Mouse (Mus musculus): ENCODE results near the gene Tom1l2. TPM values are rescaled to one million over a fixed set of nuclear protein-coding genes. Genes with fewer than 3 reads are reported as not detected.
A peak's percentile ranks its signal among the peaks of the same experiment; 100 is the strongest.

Gene Tom1l2
- polyA plus RNA-seq, 1 experiment from 2014 or later: 26.1 TPM

DNA sequence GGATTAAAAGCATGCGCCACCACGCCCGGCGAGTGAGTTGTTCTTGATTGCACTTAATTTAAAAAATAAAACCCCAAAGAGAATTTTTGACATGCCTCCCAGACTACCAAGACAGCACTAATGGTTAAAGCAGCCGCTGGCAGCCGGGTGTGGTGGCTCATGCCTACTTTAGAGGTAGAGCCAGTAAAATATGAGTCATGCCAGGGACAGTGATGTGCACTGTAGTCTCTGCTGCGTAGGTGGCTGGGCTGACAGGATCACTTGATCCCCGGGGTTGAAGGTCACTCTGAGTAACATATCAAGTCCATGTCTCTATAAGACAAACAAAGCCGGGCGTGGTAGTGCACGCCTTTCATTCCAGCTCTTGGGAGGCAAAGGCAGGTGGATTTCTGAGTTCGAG is 13.3 kb downstream of the Tom1l2 start:
- ATAC-seq (ENCODE audit: borderline replicate concordance, extremely low read depth, low FRiP score, low TSS enrichment): no peak
- no peak overlapping the region for H3K4me3 ChIP-seq
- no peaks in the 10 kb centered on the region; the same call in 1 of the 2 replicates for H3K4me1 ChIP-seq
- no peak overlapping the region for H3K9ac ChIP-seq
- H3K27me3 ChIP-seq: no peaks in the 10 kb centered on the region
- no peaks in the 10 kb centered on the region for H3K36me3 ChIP-seq
- no peaks in the 10 kb centered on the region for H3K9me3 ChIP-seq
- no peak overlapping the region for H3K27ac ChIP-seq
- WGBS: 86% methylated on average over 12 of the region's 12 CpGs
- no peak overlapping the region for H3K4me2 ChIP-seq

DNA sequence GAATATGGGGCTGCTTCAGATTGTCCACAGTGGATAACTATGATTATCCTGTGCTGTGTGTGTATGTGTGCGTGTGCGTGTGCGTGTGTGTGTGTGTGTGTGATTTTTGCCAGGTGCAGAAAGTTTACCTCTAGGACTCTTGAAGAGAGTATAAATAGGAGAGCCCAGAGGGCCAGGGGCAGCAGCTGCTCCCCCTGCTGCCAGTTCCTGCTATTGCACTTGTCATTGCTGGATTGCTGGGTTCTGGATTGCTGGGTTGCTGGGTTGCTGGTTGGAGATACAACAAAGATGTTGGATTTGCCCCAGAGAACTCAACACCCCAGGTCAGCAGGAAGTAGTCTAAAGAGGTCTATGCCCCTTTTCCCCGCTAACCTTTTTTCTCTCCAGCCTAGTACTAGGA is 14.4 kb downstream of the Tom1l2 start:
- Histone ChIP-seq H3K4me3 (no peak overlapping the region), H3K9me3 (no peaks in the 10 kb centered on the region), H3K27ac (no peak overlapping the region; the same call in 1 of the 2 replicates), H3K4me1 (peaks cover 11% of the 10 kb centered on the region; the same call in 1 of the 2 replicates), H3K36me3 (no peaks in the 10 kb centered on the region), H3K9ac (no peak overlapping the region), H3K27me3 (no peaks in the 10 kb centered on the region), H3K4me2 (no peak overlapping the region)
- WGBS: 70% methylated on average over 4 of the region's 4 CpGs
- ATAC-seq (ENCODE audit: borderline replicate concordance, extremely low read depth, low FRiP score, low TSS enrichment): no peak

DNA sequence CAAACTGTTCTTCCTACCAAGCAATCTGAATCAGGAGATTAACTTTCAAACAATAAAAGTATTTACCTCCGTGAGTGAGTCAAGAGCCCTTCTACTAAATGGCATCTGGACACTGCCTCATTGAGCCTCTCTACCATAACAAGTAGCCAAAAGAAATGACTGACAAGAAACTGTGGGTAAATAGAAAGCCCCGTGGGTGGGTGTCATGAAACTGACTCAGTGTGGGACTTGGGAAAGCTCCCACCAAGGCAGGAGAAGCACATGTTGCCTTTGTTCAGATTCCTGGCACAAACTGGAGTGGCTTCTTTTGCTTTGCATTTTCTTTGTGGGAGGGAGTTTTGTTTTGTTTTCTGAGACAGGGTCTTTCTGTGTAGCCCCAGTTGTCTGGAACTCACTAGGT is 16.9 kb downstream of the Tom1l2 start:
- H3K36me3 ChIP-seq: no peaks in the 10 kb centered on the region
- no peaks in the 10 kb centered on the region for H3K27me3 ChIP-seq
- H3K9me3 ChIP-seq: no peaks in the 10 kb centered on the region
- H3K9ac ChIP-seq: no peak overlapping the region
- peaks cover 11% of the 10 kb centered on the region; the same call in 1 of the 2 replicates for H3K4me1 ChIP-seq
- no peak overlapping the region for H3K4me2 ChIP-seq
- ATAC-seq (ENCODE audit: borderline replicate concordance, extremely low read depth, low FRiP score, low TSS enrichment): no peak
- 0 out of 2 replicates have a peak overlapping the region, but pooled peaks have one; percentile 45 for H3K27ac ChIP-seq
- H3K4me3 ChIP-seq: no peak overlapping the region
- 53% methylated on average over 2 of the region's 2 CpGs for WGBS

DNA sequence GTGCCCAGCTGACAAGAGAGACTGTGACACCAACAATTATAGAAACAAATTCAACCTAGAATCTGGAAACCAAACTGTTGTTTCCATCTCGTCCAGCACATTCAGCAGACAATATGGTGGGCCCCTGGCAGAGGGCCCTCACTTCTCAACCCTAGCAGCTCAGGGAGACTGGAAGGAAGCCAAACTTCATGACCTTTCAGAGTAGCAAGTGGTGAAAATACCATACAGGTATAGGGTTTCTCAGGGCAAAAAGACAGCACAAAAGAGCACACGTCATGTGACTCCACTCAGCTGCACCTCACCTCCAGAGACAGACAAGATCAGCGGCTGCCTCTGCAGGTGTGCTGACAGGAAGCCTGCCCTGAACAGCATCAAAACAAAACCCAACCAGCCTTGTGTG is 18.6 kb downstream of the Tom1l2 start:
- peaks cover 11% of the 10 kb centered on the region; the same call in 1 of the 2 replicates for H3K4me1 ChIP-seq
- WGBS: 54% methylated on average over 3 of the region's 3 CpGs
- no peak overlapping the region for H3K4me3 ChIP-seq
- H3K27ac ChIP-seq: 0 out of 2 replicates have a peak overlapping the region, but pooled peaks have one; percentile 19
- no peak overlapping the region for H3K9ac ChIP-seq
- no peaks in the 10 kb centered on the region for H3K9me3 ChIP-seq
- no peak for ATAC-seq (ENCODE audit: borderline replicate concordance, extremely low read depth, low FRiP score, low TSS enrichment)
- no peaks in the 10 kb centered on the region for H3K27me3 ChIP-seq
- H3K4me2 ChIP-seq: no peak overlapping the region
- no peaks in the 10 kb centered on the region for H3K36me3 ChIP-seq

DNA sequence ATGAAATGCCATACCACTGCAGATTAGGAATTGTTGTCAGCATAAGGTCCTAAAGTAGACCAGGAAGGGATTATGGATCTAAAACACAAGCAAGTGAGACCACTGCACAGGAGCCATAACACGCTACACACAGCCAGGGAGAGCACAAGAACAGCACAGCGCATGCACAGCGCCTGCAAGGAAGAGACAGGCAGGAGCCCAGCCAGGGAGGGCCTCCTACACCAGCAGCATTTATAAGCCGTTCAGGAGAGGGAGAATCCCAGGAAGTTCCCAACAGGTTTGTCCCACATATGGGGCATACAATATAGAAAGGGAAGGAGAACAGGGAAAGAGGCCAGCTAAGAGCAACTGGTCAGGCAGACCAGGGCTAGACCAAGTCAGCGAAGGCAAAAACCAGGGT is 19.2 kb downstream of the Tom1l2 start:
- Histone ChIP-seq H3K36me3 (no peaks in the 10 kb centered on the region), H3K4me3 (no peak overlapping the region), H3K27me3 (no peaks in the 10 kb centered on the region), H3K9me3 (no peaks in the 10 kb centered on the region), H3K27ac (no peak overlapping the region; the same call in 1 of the 2 replicates), H3K4me1 (peaks cover 11% of the 10 kb centered on the region; the same call in 1 of the 2 replicates), H3K4me2 (no peak overlapping the region), H3K9ac (no peak overlapping the region)
- WGBS: 76% methylated on average over 5 of the region's 5 CpGs
- ATAC-seq (ENCODE audit: borderline replicate concordance, extremely low read depth, low FRiP score, low TSS enrichment): no peak

DNA sequence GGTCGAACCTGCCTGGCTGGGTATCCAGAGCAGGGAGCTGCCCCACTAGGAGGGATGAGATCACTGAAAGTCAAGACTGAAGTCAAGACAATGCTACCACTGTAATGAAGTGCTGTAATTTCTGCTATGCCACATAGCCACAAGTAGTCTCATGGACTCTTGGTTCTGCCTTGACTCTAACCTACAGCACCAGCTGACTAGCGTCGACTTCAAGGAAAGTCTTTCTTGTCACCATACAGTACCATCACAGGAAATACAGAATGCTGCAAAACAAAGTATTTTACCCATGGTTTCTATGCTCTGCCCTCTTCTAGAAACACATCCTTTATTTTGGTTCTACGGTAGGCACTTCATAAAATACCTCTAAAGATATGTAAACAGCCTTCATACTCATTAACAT is 22.2 kb downstream of the Tom1l2 start:
- H3K9me3 ChIP-seq: no peaks in the 10 kb centered on the region
- 68% methylated on average over 4 of the region's 4 CpGs for WGBS
- no peak overlapping the region for H3K27ac ChIP-seq
- H3K27me3 ChIP-seq: no peaks in the 10 kb centered on the region
- H3K9ac ChIP-seq: no peak overlapping the region
- H3K36me3 ChIP-seq: no peaks in the 10 kb centered on the region
- H3K4me3 ChIP-seq: no peak overlapping the region
- no peak overlapping the region for H3K4me2 ChIP-seq
- no peak for ATAC-seq (ENCODE audit: borderline replicate concordance, extremely low read depth, low FRiP score, low TSS enrichment)
- H3K4me1 ChIP-seq: peaks cover 11% of the 10 kb centered on the region; the same call in 1 of the 2 replicates

DNA sequence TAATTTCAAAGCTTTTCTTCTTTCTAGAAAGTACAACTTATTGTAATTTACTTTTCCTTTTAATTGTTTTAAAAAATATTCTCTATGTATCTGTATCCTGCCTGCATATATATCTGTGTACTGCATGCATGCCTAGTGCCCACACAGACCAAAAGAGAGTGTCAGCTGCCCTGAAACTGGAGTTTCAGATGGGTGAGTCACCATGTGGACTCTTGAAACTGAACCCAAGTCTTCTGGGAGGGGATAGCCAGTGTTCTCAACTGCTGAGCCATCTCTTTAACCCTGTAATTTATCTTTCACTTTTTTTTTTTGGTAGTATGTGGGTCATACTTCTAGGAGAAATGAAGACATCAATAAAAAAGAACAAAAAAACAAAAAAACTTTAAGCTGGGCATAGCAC is 29.0 kb downstream of the Tom1l2 start:
- no peaks in the 10 kb centered on the region for H3K27me3 ChIP-seq
- no peak overlapping the region for H3K4me3 ChIP-seq
- H3K9ac ChIP-seq: no peak overlapping the region
- H3K9me3 ChIP-seq: no peaks in the 10 kb centered on the region
- peaks cover 29% of the 10 kb centered on the region for H3K4me1 ChIP-seq
- H3K36me3 ChIP-seq: no peaks in the 10 kb centered on the region
- no peak overlapping the region for H3K4me2 ChIP-seq
- H3K27ac ChIP-seq: no peak overlapping the region
- ATAC-seq (ENCODE audit: borderline replicate concordance, extremely low read depth, low FRiP score, low TSS enrichment): no peak

DNA sequence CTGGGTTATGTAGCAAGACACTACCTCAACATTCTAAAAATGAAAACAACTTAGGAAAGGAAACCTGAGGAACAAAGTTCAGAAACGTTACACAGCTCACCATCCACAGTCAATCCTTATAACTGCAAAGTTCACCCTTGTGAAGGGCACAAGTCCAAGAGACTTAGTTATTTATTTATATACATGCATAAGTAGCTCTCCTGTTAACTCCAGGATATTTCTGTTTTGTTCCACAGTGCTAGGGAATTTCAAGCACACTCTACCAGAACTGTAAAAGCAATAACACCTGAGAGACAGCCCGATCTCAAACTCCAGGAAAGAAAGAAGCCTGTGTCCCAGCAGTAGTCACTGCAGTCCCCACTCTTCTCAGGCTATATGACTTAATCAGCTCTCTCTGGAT is 31.3 kb downstream of the Tom1l2 start:
- no peak overlapping the region for H3K4me3 ChIP-seq
- no peaks in the 10 kb centered on the region for H3K9me3 ChIP-seq
- H3K4me2 ChIP-seq: no peak overlapping the region
- H3K4me1 ChIP-seq: peaks cover 52% of the 10 kb centered on the region
- H3K36me3 ChIP-seq: no peaks in the 10 kb centered on the region
- 38% methylated on average over 2 of the region's 2 CpGs for WGBS
- no peak overlapping the region for H3K9ac ChIP-seq
- H3K27ac ChIP-seq: peak overlapping the region; percentile 66
- H3K27me3 ChIP-seq: no peaks in the 10 kb centered on the region
- ATAC-seq (ENCODE audit: borderline replicate concordance, extremely low read depth, low FRiP score, low TSS enrichment): no peak

DNA sequence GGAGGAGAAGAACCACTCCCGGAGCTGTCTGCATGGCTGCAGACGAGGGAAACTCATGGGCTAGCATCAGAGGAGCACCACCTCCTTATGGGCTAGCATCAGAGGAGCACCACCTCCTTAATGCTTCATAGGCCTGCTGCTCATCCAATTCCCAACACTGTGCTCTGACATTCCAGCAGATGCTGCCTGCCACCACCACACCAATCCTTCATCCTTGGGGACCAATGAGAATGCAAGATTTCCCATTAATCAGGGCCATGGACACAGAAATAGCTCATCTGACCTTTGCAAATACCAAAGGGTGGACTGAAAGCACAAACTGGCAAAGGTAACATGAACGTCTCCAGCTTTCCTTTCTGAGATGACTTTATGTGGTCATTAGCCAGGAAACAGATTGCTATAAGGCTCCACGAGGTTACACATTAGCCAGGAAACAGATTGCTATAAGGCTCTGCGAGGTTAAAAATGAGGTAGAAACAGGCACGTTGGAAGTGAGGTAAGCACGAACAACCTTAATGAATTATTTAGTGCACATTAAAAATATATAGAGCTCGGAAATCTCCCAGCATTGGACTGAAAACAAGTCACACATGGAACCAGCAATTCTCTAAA is 32.2 kb downstream of the Tom1l2 start:
- Histone ChIP-seq H3K4me1 (peaks cover 58% of the 10 kb centered on the region), H3K9me3 (no peaks in the 10 kb centered on the region), H3K9ac (no peak overlapping the region), H3K4me3 (no peak overlapping the region), H3K27me3 (no peaks in the 10 kb centered on the region), H3K4me2 (no peak overlapping the region), H3K36me3 (no peaks in the 10 kb centered on the region), H3K27ac (peak overlapping the region; percentile 66)
- WGBS: 44% methylated on average over 8 of the region's 8 CpGs
- no peak for ATAC-seq (ENCODE audit: borderline replicate concordance, extremely low read depth, low FRiP score, low TSS enrichment)

DNA sequence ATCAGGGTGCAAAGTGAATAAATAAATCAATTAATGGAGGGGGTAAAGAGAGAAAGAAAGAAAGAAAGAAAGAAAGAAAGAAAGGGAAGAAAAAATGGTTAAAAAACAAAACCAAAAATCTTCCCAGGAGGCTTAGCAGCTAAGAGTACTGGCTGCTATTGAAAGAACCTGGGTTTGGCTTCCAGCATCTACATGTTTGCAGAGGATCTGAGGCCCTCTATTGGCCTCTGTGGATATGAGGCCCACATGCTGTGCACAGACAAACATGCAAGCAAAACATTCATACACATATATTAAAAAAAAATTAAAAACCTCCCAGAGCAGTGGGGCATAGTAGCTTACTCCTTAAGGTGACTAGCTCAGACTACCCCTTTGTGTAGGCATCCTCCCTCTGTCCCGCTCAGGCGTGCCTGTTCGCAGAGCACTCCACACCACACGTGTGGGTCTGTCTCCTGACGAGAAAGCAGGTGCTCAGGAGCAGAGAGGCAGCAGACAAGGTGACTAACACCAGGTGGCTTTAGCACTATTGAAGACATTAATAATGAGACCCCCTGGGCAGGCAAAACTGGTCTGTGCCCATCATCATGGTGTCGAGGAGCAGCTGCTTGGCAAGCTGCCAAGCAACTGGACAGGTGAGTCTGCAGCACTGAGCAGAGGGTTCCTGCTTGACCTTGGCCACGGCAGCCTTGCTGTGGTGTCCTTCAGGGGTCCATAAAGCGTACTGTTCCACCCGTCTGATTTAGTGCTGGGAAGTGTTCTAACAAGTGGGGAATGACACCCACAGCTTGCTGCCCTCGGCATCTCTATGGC is 33.2 kb downstream of the Tom1l2 start:
- Histone ChIP-seq H3K4me1 (peaks cover 58% of the 10 kb centered on the region), H3K27me3 (no peaks in the 10 kb centered on the region), H3K9me3 (no peaks in the 10 kb centered on the region), H3K4me3 (no peak overlapping the region), H3K4me2 (no peak overlapping the region), H3K27ac (peak overlapping the region; percentile 39; the same call in 1 of the 2 replicates), H3K36me3 (no peaks in the 10 kb centered on the region), H3K9ac (no peak overlapping the region)
- ATAC-seq (ENCODE audit: borderline replicate concordance, extremely low read depth, low FRiP score, low TSS enrichment): no peak
- WGBS: 53% methylated on average over 10 of the region's 10 CpGs

DNA sequence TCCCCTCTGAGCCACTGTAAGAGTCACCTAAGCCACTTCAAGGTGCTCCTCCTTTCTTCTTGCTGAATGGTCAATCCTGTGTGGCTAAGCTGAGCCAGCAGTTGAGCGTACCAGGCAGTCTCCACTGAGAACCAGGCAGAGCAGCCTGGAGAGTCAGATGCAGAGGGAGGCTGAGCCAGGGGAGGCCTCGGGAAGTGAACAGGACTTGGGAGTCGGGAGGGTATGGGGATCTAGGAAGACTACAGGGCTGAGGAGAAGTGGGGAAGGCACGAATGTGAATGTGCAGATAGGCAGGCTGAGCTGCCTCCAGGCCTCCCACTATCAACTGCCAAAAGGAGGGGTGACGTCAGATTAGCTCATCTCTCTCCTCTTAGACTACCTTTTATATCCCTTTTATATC is 34.0 kb downstream of the Tom1l2 start:
- Histone ChIP-seq H3K27ac (peak overlapping the region; percentile 39; the same call in 1 of the 2 replicates), H3K4me1 (peaks cover 58% of the 10 kb centered on the region)

More for the DNA sequence above, 34.0 kb downstream of the Tom1l2 start:
- 0 out of 2 replicates have a peak, but pooled peaks have one; percentile 11 for ATAC-seq (ENCODE audit: borderline replicate concordance, extremely low read depth, low FRiP score, low TSS enrichment)
- Histone ChIP-seq H3K4me2 (no peak overlapping the region), H3K27me3 (no peaks in the 10 kb centered on the region), H3K36me3 (no peaks in the 10 kb centered on the region), H3K4me3 (no peak overlapping the region), H3K9ac (no peak overlapping the region), H3K9me3 (no peaks in the 10 kb centered on the region)
- 55% methylated on average over 5 of the region's 5 CpGs for WGBS
